ENCODE assay signal across 19 mouse cellular contexts in the genomic region with DNA sequence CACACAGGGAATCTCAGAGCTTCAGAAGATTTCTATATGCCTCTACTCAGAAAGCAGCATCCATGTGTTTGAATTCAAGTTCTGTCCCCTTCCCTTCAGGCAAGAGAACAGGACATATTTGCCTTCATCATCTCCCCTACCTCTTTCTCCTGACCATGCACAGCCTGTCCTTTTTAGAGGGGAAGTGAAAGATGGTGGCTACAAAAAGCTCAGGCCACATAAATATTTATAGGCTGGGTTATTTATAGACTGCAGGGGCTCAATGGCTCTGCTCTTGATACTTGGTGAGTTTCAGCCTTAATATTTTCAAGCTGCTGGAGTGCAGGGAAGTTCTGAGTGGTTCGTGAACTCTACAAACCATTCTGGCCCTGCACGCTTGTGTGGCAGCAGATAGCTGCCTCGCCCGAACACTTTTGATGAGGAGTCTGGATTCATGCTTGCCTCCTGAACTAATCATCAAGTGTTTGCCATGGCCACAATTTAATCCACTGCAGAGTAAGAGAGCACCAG.
A peak's percentile ranks its signal among the peaks of the same experiment; 100 is the strongest.
DNase-seq lines count a peak whose midpoint lies in the region; ATAC-seq lines count a peak whose summit lies in the region.
"Had no signal": no experiment of that assay in that cellular context is flagged by ENCODE, and none has a peak within 500 bp of the region (broad histone marks: within the 10 kb centered on the region; RNA-seq: fewer than 3 reads in every experiment).

No protein-coding gene starts in this region.

- no peaks in the 10 kb centered on the region; the same call in 1 of the 2 replicates for H3K4me1 ChIP-seq in heart, embryonic 11.5 days (ENCODE audit: control insufficient read depth, insufficient read depth, low read length)
- H3K4me1 ChIP-seq in heart, embryonic 15.5 days (replicated peaks): peaks cover 4% of the 10 kb centered on the region
- no peaks in the 10 kb centered on the region for H3K4me1 ChIP-seq in hindbrain, embryonic 10.5 days (replicated peaks)
- H3K4me1 ChIP-seq: embryonic facial prominence, embryonic 15.5 days; forebrain, embryonic 15.5 days; intestine, embryonic 15.5 days had no signal

- WGBS in heart, embryonic 11.5 days (ENCODE audit: insufficient replicate concordance): 70% methylated on average over 4 of the region's 4 CpGs
- 37% methylated on average over 4 of the region's 4 CpGs for WGBS in heart, embryonic 15.5 days
- WGBS in hindbrain, embryonic 10.5 days: 87% methylated on average over 4 of the region's 4 CpGs

- H3K36me3 ChIP-seq in heart, embryonic 11.5 days (ENCODE audit: control insufficient read depth, insufficient read depth, low read length): no peaks in the 10 kb centered on the region
- no peaks in the 10 kb centered on the region for H3K36me3 ChIP-seq in heart, embryonic 15.5 days
- no peaks in the 10 kb centered on the region for H3K36me3 ChIP-seq in hindbrain, embryonic 10.5 days
- H3K36me3 ChIP-seq: embryonic facial prominence, embryonic 15.5 days; forebrain, embryonic 15.5 days; intestine, embryonic 15.5 days had no signal

- ATAC-seq in heart, embryonic 11.5 days (replicated peaks; ENCODE audit: insufficient number of reproducible peaks, low FRiP score, low TSS enrichment): no peak
- no peak for ATAC-seq in heart, embryonic 15.5 days (replicated peaks; ENCODE audit: insufficient number of reproducible peaks, insufficient read depth, low FRiP score, low read depth)
- peak; percentile 60 for ATAC-seq in common myeloid progenitor, adult 5-6 weeks (replicated peaks; ENCODE audit: low read depth, poor library complexity, severe bottlenecking)
- ATAC-seq: forebrain, embryonic 15.5 days; intestine, embryonic 15.5 days had no signal

- DNase-seq in heart, postnatal 36 days: no peak
- no peak for DNase-seq in heart, postnatal 14 days
- DNase-seq in A20 (ENCODE audit: low read depth, low spot score): peak; percentile 82
- DNase-seq in frontal cortex, postnatal 36 days (ENCODE audit: low spot score in 2 of 2): no peak
- no peak for DNase-seq in hindbrain, embryonic 10.5 days (ENCODE audit: low spot score)
- DNase-seq: adrenal gland, adult 8-10 months; adrenal gland, postnatal 36 days; cerebellum, adult 2 months; cerebellum, postnatal 10 days; embryo, embryonic 11 days; gastrocnemius, postnatal 10 days; kidney, adult 18-20 months had no signal

- H3K27ac ChIP-seq in heart, embryonic 11.5 days (ENCODE audit: low read depth, low read length): 0 out of 2 replicates have a peak overlapping the region, but pooled peaks have one; percentile 29
- peak overlapping the region; percentile 46 for H3K27ac ChIP-seq in heart, embryonic 15.5 days
- no peak overlapping the region for H3K27ac ChIP-seq in hindbrain, embryonic 10.5 days
- H3K27ac ChIP-seq: embryonic facial prominence, embryonic 15.5 days; forebrain, embryonic 15.5 days; hindbrain, embryonic 14.5 days; intestine, embryonic 15.5 days had no signal

- H3K27me3 ChIP-seq in heart, embryonic 11.5 days (ENCODE audit: control insufficient read depth, insufficient read depth, low read length): no peaks in the 10 kb centered on the region
- H3K27me3 ChIP-seq in heart, embryonic 15.5 days: no peaks in the 10 kb centered on the region
- H3K27me3 ChIP-seq in hindbrain, embryonic 10.5 days (ENCODE audit: insufficient read depth, poor library complexity, severe bottlenecking): no peaks in the 10 kb centered on the region
- H3K27me3 ChIP-seq: embryonic facial prominence, embryonic 15.5 days; forebrain, embryonic 15.5 days; intestine, embryonic 15.5 days had no signal

- intact Hi-C loops in heart, postnatal 36 days (cut with DNase I): no loop called here
- intact Hi-C loops in heart, postnatal 14 days (cut with DNase I): no loop called here

- no peak overlapping the region for H3K4me3 ChIP-seq in heart, embryonic 11.5 days (ENCODE audit: low read depth, low read length)
- no peak overlapping the region for H3K4me3 ChIP-seq in heart, embryonic 15.5 days
- H3K4me3 ChIP-seq in hindbrain, embryonic 10.5 days: no peak overlapping the region
- H3K4me3 ChIP-seq: embryonic facial prominence, embryonic 15.5 days; forebrain, embryonic 15.5 days; intestine, embryonic 15.5 days had no signal

- H3K9me3 ChIP-seq in heart, embryonic 11.5 days (replicated peaks; ENCODE audit: control insufficient read depth, low read length): no peaks in the 10 kb centered on the region
- H3K9me3 ChIP-seq in heart, embryonic 15.5 days (replicated peaks): no peaks in the 10 kb centered on the region
- no peaks in the 10 kb centered on the region for H3K9me3 ChIP-seq in hindbrain, embryonic 10.5 days
- H3K9me3 ChIP-seq: embryonic facial prominence, embryonic 15.5 days; forebrain, embryonic 15.5 days; intestine, embryonic 15.5 days had no signal

- H3K9ac ChIP-seq in heart, embryonic 11.5 days (ENCODE audit: low read depth, low read length): no peak overlapping the region
- H3K9ac ChIP-seq in heart, embryonic 15.5 days: no peak overlapping the region
- H3K9ac ChIP-seq: embryonic facial prominence, embryonic 15.5 days; forebrain, embryonic 15.5 days; hindbrain, embryonic 14.5 days; intestine, embryonic 15.5 days had no signal

- no peak overlapping the region for H3K4me2 ChIP-seq in heart, embryonic 11.5 days
- H3K4me2 ChIP-seq in heart, embryonic 15.5 days: no peak overlapping the region
- H3K4me2 ChIP-seq: embryonic facial prominence, embryonic 15.5 days; forebrain, embryonic 15.5 days; hindbrain, embryonic 14.5 days; intestine, embryonic 15.5 days had no signal
